Mouse (Mus musculus): ENCODE measurements around the gene Olfr15.

DNA sequence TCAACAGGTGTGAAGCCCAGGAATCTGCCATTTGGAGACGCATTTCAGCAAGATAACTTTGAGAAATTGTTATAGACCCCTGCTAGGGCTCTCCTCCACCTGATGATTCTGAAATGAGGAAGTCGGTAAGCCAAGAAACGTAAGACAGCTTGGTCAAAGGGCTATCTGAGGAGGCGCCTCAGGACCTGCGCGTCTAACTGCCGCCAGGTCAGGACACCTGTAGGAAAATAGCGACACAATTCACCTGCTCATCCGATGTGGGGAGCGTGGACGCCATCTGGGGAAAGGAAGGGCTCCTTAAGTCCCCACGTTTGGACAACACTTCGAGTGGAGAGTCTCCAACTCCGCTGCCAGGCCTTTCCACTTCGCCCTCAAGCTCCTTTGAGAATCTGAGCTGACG lies 41.1 kb downstream of the Olfr15 start:
- TF ChIP-seq CTCF (IDR thresholded peaks at IDR 0.05; ENCODE audit: control insufficient read depth, insufficient read depth, low read length), result no peak
- no peak for TF ChIP-seq POLR2A (IDR thresholded peaks at IDR 0.05; ENCODE audit: borderline replicate concordance, control insufficient read depth, low read depth, low read length)

Measured in bone marrow, adult 2 months (tissue).